Mouse (Mus musculus): Measurements from ENCODE around the gene Park7.

Gene Park7

DNA sequence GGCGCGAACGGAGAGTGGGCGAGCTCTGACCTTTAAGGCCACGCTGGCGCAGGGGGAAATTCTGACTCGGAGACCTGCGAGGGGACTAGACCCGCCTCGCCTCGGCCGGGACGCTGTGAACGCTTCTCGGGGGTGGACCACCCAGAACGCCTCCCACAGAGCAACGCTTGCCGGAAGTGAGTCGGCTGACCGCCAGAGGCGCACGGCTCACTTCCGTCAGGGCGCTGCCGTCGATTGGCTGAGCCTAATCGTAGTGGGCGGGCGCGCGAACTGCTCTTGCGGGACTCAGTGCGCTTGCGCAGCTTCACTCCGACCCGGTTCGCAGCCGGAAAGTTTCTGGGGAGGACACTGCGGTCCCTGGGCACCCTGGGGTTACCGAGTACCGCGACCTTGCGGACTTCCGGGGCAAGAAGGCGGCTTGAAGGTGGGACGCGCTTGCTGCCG is at the start of gene Park7, which contains the start of gene Tnfrsf9:
Gene Park7 (minus strand): TSS at position 148 of the 444 bp plus-strand sequence.
Gene Tnfrsf9 (plus strand): TSS at position 273 of the 444 bp plus-strand sequence.
- DNase-seq, result peak; percentile 96

DNA sequence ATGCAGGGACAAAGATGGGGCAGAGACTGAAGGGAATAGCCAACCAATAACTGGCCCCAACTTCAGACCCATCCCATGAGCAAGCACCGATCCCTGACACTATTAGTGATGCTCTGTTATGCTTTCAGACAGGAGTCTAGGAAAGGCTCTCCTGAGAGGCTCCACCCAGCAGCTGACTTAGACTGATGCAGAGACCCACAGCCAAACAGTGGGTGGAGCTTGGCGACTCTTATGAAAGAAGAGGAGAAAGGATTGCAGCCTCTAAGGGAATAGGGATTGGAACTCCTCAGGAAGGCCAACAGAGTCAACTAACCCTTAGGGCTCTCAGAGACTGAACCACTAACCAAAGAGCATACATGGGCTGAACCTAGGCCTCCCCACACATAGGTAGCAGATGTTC is 49.5 kb upstream of the Park7 start:
- no peak for DNase-seq

DNA sequence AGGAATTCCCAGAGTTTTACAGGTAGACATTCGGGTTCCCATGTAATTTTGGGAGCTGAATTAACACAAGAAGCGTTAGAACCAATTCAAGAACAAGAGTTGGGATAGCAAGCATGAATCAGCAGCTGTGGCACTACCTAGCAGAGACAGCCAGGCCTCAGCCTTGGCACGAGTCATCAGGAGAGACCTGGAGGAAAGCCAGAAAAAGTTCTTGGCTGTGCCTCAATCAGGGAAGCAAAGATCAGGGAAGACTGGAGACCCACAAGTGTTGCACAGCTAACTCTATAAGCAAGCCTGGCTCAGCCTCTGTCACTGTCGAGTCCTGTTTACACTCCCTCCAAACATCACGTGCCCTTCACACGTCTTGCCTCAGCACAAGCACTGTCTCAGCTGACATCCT is 48.0 kb upstream of the Park7 start:
- DNase-seq, result no peak

DNA sequence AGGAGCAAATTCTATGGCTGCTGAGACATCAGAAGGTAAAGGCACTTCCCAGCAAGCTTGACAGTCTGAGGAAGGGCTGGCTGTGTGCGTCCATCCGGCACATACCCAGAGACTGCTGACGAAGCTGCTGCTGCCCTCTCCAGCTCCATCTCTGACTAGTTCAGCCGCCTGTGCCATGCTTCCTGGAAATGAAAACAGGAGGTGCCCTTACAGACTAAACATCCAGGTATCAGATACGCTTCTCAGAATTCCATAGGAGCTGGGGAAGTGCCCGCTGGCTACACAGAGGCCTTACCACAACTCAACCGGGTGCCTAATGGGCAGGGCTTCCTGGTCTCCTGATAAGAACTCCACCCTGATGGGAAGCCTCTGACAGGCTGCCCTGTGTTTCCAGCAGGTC is 44.3 kb upstream of the Park7 start:
- no peak for DNase-seq

DNA sequence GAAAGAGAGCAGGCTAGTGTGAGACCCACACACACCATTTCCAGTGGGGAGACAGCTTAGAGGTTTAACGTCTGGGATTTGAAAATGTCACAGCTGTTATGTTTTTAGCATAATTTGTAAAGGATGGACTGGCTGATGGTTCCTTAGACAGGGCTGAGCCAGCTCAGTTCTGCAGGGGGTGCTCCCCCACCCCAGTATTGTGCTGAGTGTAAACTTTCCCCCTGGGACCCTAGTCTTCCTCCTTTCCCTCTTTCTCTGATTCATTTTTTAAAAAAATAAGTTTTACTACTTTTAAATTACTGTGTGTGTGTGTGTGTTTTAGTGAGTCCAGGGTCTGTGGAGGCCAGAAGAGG is 42.8 kb upstream of the Park7 start:
- DNase-seq, result no peak

DNA sequence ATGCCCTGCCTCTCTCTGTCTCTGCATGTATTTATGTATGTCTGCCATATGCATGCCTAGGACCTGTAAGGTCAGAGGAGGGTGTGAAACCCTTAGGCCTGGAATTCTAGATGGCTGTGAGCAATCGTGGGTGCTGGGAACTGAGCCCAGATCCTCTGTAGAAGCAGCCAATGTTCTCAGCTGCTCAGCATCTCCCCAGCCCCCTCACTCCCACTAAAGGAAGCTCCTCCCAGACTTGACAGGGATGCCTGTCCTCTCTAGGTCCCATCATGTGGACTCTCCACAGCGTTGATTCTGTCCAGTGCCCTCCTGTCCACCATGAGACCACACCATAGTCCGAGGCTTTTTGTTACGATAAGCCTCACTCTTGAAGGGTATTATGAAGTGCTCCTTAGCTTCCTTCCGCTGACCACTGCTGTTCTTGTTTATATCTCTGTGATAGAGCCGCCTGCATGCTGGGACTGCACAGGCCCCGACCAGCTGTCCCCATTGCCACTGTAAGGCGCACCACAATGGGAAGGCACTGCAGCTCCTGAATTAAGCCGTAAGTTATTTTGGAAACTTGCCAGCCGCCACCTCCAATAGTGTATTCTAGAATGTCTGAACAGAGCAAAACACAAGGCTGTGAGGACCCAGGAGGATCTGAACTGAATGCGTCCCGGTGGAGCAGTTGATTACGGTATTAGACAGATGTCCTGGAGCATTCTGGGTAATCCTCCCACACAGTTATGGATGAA is 42.3 kb upstream of the Park7 start:
- no peak for DNase-seq

DNA sequence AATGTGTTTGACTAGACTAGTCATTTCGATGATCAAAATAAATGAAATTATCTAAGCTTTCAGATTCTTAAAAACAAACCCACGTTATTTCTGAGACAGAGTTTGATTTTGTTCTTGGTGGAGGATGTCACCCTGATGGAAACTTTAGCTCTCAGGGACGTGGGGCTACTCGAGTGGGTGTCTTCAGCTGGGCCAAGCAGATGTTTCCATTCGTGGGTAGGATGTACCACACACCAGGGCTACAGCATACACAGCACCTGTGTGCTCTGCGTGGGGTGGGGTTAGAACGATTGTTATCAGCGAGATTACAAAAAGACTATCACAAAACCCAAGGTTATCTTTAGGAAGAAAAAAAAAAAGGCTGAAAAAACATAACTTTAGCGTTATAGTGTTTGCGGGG is 36.7 kb upstream of the Park7 start:
- no peak for DNase-seq

DNA sequence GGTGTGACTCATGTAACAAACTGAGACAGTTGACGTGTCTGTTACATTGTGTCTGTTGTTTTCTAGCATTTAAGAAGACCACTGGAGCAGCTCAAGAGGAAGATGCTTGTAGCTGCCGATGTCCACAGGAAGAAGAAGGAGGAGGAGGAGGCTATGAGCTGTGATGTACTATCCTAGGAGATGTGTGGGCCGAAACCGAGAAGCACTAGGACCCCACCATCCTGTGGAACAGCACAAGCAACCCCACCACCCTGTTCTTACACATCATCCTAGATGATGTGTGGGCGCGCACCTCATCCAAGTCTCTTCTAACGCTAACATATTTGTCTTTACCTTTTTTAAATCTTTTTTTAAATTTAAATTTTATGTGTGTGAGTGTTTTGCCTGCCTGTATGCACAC is 30.5 kb upstream of the Park7 start:
- DNase-seq, result no peak

DNA sequence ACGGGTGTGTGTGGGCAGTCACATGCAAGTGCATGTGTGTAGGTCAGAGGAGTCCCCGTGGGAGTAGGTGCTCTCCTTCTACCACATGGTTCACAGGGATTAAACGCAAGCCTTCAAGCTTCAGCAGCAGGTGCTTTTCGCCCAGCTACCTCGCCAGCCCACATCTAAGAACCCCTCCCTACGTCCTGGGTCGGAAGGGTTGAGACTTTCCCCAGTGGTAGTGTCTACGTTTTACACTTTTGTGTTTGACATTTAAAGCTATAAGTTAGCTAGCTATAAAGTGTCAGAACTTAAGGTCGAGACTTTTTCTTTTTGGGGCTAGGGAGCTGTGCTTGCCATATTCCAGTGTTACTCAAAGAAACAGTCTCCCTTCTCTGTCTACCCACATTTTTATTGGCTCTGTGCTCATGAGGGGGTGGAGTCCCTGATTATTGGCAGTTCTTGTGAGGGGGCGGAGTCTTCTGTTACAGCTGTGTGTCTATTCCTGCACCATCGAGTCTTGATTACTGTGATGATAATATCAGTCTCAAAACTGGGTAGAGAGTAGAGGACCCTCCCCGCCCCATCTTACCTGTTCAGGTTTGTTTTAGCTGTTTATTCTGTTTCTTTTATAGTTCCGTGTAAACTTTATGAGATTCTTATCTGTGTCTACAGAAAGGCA is 25.9 kb upstream of the Park7 start:
- DNase-seq, result no peak

DNA sequence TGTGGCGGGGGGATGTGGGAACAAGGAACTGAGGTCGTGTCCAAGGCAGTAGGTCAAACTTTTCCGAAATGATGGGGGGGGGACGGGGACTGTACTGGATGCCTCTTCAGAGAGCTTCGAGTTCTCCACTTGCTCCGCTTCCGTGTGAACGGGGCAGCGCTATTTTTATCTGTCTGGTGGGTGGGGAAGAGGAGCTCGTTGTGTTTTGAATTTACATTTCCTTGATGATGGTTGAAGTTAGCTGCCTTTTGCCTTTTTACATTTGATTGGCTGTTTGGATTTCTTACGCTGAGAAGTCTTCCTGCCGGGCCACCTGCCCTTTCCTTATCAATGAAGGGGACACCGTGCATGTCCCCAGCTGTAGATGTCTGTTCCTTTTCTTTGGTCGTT is 23.8 kb upstream of the Park7 start:
- DNase-seq, result no peak

DNA sequence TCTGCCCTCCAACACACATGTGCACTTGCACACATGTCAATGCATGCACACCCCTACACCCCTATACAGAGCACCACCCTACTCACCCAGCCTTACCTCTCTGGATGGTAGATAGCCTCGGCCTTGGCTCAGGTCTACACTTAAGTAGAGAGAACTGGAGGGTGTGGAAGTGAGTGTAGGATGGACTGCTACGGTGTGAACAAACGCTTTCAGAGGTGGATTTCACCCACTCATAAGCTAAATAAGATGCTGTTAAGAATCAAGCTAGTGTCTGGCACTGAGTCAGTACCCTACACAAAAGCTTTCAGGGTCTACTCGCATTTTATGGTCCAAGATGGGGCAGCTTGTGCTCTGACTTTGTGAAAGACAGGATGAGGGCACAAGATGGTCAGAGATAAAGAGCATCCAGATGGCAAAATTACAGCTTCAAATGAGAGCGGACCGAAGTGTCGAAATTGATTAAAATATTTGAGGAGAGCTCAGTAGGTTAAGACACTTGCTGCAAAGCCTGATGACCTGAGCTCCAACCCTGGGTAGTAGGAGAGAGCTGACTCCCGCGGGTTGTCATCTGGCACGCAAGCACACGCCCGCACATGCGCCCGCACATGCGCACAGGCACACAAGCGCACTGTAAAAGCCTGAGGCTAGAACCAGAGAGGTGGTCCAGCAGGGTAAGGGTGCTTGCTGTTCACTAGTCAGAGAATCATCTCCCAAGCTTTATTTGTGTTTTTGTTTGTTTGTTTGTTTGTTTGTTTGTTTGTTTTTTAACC is 23.2 kb upstream of the Park7 start:
- DNase-seq, result peak; percentile 45

DNA sequence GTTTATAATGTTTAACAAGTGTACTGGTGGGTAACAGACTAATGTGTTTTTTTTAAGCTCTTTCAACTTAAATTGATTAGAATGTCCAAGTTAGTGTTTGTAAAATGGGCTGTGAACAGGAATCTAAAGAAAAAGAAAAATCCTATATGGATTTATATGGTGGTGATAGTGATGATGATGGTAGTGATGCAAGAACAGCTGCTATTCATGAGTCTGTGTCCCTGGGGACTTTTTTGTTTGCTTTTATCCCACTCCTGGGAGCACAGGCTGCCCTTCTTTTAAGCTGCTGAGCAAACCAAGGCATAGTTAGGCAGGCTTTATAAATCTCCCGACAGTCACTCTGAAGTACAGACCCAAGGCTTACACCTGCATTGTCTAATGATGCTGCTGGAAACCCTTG is 19.3 kb upstream of the Park7 start:
- no peak for DNase-seq

DNA sequence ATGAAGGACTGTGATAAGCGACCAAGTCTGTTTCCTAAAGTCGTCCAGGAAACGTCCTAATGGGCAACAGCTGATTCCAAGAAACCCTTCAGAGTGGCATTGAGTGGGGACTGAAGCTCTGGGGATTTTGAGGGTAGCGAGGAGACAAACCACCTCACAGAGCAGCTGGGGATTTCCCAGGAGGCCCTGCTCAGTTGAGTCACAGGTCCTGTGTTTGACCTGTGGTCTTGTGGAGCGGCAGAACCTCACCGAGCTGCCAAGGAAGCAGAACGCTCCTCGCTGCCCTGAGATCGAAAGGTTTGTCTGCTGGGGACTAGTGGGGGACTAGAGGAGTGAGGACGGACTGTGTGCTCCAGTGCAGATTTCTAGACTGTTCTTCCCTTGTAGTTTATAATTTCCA is 13.6 kb upstream of the Park7 start:
- no peak for DNase-seq

DNA sequence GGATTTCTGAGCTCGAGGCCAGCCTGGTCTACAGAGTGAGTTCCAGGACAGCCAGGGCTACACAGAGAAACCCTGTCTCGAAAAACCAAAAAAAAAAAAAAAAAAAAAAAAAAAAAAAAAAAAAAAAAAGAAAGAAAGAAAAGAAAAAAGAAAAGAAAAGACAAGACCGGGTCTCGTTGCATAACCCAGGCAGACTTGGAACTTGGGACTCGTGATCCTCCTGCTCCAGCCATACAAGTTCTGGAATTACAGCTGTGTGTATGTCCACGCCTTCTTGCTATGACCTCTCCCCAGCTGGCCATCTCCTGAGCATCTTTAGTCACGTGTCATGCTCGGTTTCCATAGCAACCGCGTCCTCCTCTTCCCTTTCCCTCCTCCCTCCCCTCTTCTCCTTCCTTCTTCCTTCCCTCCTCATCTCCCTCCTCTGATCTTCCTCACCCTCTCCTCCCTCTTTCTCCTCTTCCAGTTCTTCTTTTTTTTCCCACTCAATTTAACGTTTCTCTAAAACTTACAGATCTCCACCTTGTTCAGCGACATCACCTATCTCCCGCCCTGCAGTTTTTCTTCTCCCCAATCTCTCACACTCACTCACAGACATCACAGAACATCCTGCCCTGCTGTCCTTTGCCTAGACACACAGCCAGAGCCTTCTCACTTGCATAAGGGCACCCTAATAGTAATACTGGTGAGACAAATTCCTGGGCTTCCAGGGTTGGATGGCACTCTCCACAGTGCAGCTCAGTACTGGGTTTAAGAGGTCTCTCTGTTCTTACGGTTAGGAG is 12.9 kb upstream of the Park7 start:
- DNase-seq, result no peak

DNA sequence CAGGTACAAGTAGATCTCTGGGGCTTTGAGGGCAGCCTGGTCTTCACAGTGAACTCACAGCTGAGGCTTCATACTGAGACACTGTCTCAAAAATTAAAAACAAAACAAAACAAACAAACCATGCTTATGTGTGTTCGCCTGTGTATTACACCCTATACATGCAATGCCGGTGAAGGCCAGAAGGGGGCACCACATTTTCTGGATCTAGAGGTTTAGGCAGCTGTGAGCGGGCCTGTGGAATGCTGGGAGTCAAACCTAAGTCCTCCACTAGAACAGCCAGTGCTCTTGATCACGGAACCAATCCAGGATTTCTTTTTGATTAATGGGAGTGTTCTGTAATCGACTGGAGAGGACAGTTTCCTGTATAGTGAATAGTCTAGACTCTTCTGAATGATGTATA is 11.7 kb upstream of the Park7 start:
- DNase-seq, result no peak

DNA sequence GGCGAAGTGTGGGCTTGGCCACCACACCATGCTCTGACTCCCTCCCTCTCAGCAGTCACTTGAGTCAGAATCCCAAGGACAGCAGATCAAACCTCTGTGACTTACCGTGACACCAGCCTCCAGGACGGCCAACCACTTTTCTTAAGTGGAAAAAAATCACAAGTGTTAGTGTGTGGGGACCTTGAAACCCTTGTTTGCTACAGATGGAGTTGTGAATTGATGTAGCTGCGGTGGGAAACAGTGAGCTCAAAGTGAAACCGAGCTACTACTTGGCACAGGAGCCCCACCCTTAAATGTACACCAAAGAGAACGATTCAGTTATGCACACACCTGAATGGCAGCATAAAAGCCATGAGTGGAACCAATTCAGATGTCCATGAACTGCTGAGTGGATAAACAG is 10.7 kb upstream of the Park7 start:
- DNase-seq, result no peak

DNA sequence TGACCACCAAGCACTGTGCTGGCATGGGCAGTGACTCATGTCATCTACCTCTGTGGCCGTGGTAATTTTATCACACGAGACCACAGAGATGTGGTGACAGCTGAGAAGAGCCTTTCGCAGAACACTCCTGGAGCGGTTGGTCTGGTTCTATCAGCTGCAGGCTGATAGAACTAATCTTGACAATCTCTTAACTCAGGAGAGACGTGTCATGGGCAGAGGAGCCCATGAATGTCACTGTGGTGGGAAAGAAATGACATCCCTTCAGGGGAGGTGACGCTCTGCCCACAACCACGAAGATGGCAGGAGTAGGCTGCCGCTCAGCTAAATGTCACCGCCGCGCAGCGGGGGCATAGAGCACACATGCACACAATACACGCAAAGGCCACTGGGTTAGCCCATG is 10.1 kb upstream of the Park7 start:
- no peak for DNase-seq

DNA sequence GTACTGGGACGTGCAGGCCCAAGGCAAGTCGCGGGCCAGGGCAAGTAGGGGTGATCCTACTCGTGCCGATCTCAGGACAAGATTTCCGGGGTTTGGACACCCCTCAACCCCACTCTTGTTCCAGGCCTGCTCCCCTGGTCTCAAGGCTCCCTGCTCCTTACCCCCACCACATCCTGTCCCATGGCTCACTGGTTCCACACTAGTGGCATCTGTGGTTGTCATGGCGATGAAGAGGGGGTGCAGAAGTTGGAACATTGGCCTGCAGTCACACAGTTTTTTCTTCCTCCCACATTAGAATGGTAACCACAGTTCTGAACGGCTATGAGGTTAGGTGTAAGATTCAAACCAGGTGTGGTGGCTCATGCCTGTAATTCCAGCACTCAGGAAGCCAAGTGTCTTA is 7.0 kb upstream of the Park7 start:
- no peak for DNase-seq

DNA sequence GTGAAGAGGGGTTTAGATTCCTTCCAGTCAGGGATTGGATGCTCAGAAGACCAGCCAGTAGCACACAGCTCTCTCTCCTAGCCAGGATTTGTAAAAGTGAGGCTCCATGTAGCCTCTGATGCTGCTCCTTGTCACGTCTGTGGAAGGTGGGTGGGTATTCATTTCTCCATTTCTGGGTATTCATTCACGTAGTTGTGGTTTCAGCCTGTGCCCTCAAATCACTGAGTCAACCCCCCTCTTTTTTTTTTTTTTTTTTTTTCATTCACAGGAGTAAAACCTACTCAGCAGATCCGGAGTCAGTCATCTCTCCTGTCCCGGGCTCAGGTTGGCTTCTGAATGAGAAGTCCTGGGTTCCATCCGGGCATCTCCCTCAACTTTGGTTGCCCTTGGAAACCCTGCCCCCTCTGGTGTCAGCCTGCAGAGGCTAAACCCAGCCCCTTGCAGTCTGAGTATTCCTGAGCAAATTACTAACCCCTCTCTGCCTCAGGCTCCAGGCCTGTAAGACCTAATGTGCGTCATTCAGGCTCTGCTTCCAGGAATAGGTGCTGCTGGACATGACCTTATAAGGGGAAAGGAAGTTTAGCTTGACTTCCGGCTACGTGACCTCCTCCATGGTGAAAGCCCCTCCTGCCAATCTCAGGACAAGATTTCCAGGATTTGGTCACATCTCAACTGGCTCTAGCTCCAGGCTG is 3.2 kb upstream of the Park7 start:
- no peak for DNase-seq

DNA sequence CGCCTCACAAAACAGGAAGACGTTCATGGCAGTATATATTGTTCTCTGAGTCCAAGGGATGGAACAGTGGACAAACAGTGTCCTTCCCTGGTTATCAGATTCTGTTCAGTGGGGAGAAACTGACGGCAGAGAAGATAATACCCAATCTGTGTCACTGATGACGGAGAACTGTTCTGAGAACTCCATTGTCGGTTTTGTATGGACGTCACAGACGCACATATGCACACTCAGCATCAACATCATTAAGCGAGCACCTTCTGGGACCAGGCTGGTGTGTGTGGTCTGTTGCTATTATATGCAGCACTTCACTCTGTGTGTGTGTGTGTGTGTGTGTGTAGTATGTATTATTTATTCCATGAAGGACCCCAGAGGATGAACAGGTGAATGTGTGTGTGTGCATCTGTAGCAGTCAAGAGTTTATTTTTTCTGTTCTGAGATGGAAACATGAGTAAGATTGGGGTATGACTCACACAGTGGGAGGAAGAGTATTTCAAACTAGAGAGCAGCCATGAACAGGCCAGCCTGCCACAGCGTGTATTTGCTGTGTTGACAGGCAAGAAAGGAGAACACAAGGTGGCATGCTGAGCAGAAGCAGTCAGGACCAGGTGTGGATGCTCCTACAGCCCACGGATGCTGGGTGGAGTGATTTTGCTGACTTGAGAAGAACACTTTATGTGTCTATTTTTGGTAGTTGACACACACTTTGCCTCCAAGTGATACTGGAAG is 1.1 kb upstream of the Park7 start:
- no peak for DNase-seq

DNA sequence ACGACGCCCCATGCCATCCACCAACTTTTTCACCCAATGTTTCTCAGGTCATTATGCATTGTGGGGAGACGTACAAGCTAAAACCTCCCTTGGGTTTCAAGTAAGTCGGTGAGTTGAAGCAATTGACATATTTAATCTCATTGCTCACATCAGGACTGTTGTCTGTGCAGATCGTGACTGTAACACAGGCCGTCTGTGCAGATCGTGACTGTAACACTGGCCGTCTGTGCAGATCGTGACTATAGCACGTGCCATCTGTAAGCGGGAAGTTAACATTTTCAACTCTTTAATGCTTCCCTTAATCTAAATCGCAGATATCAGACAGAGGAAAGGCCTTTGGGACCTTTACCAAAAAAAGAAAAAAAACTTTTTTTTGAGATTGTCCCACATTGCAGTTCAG is 494 bp downstream of the Park7 start:
- no peak for DNase-seq
